Mouse (Mus musculus) thymus, postnatal 4 days (tissue): Measurements from ENCODE around the gene Slc25a47.
"Not testable (repeated sequence)": the region's sequence is repeated elsewhere in the genome, so short reads cannot be mapped to it uniquely, and the experiment has no call there.

Source experiments
- DNase-seq: peaks from one replicate; pipeline ENCODE4 v3.0.0; 2021

The Slc25a47 gene

DNA sequence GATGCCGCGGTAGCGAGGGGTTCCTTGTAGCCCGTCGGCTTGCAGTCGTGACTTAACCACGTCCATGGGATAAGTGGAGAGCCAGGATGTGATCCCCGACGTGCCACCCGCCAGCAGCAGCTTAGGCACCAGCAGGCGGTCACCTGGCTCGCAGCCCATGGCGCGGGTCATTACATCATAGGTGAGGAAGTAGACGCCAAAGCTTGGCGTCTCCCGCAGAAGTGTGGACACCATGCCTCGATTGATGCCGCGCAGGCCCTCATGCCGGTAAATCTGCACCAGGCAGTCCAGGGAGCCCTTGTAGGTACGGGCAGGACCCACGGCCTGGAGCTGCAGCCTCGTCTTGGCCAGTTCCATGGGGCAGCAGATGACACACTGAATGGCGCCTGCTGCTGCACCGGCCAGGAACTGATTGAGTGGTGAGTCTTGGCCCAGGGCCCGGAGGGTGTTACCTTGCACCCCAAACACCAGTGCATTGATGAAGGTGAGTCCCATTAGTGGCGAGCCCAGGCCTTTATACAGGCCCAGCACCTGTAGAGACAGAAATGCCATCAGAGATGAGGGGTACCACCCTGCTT, 8.8 kb upstream of the Slc25a47 start:
- no peak for DNase-seq

DNA sequence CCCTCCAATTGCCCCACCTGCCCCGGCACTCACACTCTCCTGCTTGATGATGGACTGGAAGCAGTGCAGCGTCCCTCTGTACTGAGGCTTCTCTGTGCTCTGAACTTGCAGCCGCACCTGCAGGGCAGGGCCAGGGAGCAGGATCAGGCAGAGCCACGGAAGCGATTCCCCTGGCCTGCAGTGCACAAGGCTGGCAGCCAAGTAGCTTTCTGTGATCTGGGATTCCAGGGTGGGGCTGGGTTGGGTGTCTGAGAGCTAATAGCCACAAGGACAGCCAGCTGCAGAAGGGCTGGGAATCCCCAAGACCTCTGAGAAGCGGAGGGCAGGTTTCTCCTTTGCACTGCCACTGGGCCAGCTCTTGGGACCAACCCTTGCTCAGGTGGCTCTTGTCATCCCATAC, 8.2 kb upstream of the Slc25a47 start:
- no peak for DNase-seq

DNA sequence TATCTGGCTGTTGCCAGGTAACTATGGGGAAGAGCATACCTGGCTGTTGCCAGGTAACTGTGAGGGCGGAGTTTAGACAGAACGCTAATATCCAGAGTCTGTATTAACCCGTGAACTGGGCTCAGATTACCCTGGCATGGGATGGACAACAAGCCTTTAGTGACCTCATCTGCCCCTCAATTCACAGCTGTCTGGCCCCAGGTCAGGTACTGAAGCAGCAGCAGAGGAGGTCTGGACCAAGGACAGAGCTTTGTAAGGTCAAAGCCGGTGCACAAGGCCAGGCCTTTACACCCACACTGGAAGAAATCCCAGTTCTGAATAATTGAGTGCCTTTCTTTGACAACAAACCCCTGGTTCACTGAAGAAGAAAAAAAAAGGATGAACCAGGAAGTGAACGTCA, 6.2 kb upstream of the Slc25a47 start:
- DNase-seq, result no peak

DNA sequence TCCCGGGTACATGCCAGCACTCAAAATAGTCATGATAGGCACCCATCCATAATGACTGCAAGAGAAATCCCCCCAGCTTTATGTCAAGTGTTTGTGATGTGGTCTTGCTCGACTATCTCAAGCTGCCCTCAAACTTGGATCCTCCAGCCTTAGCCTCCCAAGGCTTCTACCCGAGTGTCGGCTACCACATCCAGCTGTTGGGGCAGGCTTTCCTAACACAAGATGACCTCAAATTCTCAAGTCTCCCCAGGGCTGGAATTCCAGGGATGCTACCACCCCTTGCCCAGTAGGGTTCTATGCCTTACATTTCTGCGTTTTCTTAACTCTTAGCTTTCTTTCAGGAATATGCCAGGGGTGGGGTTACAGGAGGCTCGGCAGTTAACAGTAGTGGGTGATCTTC, 5.5 kb upstream of the Slc25a47 start:
- DNase-seq, result no peak

DNA sequence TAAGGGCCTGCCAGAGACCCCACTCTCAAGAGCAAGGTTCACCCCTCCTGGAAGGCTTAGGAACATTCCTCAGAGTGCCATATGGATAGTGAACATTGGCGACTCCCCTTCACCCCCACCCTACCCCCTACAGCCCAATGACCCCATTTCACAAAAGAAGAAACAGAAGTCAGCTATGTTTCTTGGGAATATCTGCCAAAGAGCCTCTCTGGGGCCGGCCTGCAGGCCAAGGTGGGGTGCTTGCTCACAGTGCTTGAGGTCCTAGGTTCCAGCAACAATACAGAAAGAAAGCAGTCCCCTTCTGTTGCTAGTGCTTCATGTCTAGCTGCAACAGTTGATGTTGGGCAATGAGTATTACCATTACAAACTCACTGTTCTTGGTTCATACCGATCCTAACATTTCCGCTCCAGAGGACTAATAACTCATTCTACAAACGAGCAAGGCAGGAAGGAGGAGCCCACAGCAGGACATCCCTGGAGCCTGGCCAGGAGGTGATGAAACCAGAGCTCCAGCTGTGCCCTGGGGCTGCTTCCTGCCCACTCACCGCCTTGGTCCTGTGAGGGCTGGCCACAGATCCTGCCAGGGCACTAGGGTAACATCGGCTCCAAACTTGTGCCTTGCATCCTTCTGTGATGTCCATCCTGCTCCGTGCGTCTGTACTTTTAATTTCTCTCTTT, 3.7 kb upstream of the Slc25a47 start:
- no peak for DNase-seq

DNA sequence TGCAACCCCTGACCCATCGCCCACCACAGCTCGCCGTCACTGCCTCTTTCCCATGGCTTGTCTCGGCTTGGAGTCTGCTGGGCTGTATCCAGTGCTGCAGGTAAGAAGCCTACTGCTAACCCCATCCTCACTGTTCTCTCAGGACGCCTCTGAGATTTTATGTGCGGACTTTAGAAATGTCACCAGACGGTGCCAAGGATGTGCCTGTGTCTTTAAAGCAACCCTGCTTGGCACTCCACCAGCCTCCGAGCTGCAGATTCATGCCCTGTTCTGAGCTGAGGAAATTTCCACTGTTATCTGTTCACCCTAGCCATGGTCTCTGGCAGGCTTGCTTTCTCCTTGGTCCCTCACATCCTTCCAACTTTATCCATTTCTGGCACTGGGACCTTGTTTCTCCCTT, 3.0 kb upstream of the Slc25a47 start:
- no peak for DNase-seq

DNA sequence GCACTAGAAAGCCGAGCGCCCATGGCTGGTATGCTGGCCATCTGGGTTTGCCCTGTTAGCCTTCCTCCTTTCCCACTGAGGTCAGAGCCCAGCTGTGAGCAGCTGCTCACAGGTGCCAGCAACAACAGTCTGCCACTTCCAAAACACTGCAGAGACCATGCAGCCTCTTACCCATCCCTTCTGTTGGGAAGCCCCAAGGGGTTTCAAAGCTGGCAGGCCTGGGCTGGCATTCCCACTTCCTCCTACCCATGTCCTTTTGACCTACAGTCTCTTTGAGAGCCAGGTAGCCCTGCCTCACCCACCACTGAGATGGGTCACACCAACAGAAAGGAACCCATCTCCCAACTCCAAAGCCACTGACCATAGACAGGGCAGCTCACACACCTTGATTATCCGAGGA, 2.4 kb upstream of the Slc25a47 start:
- DNase-seq, result no peak

DNA sequence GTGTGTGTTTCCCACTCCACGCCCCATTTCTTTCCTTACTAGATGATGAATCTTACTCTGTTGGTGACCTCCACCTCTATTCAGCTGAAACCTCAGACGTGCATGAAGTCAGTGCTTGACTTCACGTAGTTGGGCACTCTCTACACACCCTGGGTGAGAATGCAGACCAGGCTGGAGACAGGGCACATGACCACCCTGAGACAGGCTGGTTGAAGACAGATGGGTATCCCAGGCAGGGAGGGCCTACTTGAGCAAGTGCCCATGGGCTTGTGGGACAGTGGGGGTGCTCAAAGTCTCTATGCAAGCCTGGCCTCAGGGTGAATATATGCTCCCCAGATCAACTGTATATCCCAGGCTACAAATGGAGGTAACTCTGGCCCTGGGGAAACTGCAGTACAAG, 1.5 kb upstream of the Slc25a47 start:
- no peak for DNase-seq

DNA sequence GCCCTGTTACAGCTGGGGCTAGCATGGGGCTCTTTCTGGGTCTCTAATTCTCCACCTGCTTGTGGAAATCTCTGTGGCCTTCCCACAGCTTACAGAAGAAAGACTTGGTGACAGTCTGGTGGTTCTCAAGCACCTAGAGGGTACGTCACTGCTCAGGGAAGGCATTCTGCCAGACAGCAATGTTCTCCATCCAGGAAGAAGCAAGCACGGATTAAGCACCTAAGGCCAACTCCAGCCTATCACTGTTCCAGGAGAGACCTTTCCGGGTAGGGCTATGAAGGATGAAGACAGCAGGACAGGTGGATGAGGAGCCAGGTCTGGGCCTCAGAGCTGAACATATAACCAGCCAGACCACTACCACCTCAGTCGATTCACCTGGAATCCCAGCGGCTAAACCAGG, 1.1 kb upstream of the Slc25a47 start:
- DNase-seq, result no peak

DNA sequence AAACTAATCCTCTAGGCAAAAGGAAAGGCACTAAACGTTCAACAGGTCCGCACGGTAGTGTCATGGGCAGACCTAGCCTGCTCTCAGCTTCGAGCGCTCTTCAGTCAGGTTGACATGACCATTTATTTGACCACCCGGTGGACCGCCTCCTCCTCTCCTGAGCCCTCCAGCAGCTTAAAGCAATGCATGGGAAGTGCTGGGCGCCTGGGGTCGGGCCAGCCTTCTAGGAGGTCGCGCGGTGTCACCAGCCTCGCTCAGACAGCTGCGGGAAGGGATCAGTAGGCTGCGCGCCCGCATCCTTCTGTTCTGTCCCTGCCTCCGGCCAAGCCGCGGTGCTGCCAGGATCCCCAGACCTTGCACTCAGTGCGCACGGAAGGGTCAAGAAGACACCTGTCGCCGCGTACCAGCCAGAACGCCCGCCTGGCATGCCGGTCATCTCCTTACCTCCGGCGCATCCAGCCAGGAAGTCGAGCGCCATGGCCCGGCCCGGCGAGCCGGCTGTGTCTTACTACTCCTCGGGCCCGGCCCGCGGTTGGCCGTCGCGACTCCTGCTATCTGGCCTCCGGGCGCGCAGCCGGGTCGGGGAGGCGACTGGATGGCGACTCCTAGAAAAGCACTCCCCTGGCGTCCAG, 522 bp upstream of the Slc25a47 start:
- DNase-seq, result no peak

DNA sequence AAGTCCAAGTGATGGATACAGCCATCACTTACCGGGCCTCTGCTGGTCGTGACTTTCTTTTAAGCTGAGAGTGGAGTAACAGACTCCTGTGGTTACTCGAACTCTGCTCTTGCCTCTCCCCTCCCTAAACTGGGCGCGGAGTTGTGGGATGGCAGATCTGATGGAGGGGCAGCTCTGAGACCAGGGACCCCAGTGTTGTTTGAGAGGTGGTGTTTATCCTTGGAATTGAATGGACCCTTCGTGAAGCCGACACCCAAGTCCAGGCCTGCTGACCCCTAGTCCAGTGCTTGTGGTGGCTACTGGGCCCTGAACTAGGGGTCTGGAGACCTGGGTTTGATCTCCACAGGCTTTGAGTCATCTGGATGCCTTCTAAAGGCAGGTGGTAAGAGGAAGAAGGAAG, 876 bp downstream of the Slc25a47 start:
- DNase-seq, result peak; percentile 30

DNA sequence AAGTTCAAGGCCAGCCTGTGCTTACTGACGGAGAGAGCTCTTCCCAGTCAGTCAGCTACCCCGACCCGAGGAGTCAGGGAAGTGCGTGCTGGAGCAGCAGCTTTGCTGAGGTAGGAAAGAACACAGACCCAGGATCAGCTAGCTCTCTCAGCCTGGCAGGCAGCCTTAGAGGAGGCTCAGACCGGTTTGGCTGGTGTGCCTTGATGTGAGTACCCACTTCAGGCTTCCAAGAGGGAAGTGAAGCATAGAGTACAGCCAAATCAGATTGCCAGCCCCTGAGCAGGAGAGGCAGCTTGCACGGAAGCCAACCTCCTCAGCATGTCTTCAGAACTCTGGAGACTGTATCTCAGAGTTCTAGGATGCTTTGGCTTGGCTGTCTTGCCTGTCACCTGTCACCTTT, 5.3 kb downstream of the Slc25a47 start:
- no peak for DNase-seq

DNA sequence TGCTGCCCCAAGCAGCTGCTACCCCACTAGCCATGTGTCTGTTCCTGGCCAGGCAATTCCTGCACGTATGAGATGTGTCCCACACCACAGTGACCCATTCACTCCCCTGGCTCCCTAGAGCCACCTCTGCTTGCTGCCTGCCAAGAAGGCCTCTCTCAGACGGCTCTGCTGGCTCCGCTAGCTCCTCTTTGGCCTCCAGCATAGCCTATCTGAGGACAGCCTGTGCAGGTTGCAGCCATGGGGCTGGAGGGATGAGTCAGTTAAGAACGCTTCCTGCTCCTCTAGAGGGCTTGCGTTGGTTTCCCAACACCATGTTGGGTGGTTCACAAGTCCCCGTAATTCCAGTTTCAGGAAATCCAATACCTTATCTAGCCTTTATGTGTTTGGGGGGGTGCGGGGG, 6.8 kb downstream of the Slc25a47 start:
- no peak for DNase-seq

DNA sequence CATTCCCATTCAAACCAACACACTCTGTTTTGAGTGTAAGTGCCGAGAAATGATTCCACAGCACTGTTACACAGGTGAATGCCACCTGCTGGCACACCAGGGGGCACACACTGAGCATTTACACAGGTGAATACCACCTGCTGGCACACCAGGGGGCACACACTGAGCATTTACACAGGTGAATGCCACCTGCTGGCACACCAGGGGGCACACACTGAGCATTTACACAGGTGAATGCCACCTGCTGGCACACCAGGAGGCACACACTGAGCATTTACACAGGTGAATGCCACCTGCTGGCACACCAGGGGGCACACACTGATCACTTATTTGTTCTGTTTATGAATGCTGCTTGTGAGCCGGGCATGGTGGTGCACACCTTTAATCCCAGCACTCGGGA, 12.2 kb downstream of the Slc25a47 start:
- DNase-seq, result not testable (repeated sequence)

DNA sequence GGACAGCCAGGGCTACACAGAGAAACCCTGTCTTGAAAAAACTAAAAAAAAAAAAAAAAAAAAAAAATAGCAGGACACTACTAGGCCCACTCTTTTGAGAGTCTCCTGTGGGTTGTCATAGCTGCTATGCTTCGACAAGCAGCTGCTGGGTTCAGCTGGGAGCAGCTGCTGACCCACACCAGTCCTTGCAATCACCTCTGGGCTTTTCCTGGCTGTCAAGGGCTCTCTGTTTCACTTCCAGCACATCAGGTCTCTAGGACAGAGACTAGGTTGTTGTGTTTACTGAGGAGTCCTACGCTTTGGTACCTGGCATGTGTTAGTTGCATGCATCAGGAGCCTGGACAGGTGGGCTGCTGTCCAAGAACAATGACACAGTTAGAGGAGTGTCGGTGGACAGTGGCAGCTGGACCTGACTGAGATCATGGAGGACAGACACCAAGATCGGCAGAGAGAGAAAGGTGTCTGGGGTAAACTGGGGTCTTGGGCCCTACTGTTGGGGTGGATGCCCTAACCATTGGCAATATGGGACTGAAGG, 13.7 kb downstream of the Slc25a47 start:
- no peak for DNase-seq

DNA sequence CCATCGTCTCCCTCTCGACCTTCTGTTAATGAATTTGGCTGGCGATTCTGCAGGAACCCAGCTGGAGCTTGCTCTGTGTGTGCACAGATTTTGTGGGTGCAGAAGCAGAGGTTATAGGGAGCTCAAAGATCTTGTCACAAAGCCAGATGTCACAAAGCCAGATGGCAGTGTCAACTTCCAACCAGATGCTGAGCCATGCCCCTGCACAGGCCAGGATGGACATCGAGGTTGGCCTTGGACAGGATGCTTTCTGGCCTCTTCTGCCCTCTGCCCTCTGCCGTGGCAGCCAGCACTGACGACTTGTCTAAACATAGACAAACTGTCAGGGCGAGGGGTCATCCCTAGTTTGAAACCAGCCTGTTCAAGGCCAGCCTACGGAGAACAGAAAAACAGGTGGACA, 14.3 kb downstream of the Slc25a47 start:
- no peak for DNase-seq

DNA sequence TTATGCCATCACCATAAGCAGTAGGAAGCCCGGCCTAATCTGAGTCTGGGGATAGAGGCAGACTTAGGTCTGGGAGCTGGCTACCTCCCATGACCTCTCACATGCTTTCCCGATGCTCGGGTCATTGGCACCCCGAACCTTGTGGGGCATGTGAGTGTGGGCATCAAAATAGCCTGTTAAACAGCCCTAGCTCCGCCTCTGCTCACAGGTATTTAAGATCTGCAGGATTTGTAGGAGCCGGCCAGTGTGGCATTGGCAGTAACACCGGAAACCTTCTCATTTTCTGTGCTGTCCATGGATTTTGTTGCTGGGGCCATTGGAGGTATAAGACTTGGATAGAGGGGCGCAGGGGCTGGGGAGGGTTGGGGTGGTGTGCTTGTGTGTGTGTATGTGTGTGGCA, 15.0 kb downstream of the Slc25a47 start:
- no peak for DNase-seq

DNA sequence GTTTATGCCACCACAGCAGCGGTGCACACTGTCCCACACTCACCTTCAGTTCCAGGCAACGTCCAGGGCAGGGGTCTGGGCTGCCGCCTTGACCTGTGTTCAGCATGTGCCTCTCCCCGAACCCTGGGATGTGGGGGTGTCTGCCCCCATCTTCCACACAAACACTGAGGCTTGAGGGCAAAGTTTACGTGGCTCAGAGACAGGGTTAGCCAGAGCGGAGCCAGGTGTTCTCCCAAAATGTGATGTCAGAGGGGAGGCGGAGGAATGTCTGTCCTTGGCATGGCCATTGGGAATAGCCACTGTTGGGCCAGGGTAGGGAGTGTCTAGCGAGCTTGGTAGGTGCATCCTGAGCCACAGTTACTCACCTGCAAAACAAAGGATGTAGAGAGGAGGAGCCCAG, 17.0 kb downstream of the Slc25a47 start:
- DNase-seq, result no peak

DNA sequence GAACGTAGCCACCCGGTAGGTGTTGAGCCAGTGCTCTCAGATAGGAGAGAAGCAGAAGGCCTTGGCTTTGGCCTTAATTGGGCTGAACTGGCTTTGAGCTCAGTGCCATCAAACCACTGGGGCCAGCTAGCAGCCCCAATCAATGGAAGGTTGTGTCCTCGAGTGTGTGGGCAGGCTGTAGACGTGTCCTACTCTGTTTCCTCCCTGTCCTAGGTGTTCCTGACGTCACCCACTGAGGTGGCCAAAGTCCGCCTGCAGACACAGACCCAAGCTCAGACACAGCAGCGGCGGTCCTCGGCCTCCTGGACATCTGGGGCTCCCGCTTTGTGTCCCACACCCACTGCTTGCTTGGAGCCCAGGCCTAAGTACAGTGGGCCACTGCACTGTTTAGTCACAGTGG, 19.2 kb downstream of the Slc25a47 start:
- DNase-seq, result no peak

DNA sequence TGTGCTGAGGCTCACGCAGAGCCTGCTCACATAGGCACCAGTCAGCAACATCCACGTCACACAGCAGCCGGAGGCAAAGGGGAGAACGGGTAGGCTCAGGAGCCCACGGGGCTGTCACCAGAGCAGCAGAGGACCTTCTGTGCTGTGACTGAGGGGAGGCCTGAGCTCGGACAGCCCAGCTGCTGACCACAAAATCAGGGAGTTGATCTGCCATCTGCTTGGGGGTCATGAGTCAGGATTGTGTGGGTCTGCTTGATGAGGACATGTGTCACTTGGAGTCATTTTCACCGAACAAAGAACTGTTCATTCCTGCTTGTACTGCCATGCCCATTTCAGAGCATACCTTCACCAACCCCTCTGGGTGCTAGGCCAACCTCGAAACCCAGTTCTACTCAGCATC, 20.3 kb downstream of the Slc25a47 start:
- DNase-seq, result no peak

DNA sequence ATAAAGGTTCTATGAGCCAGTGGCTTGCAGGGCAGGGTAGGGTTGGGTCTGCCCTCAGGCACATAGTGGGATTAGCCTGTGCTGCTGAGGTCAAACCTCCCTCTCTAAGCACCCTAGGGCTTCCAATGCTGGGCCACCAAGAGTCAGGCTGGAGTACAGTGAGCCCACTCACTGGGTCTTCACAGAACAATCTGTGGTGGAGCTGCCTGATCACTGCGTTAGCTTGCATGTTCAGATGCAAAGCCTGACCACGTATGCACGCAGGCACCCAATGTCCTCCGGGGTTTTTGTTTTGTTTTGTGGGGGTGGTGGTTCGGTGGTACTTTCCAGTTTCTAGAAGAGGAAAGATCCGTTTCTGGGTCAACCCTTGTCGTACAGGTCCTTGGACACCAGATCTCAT, 21.3 kb downstream of the Slc25a47 start:
- DNase-seq, result no peak

DNA sequence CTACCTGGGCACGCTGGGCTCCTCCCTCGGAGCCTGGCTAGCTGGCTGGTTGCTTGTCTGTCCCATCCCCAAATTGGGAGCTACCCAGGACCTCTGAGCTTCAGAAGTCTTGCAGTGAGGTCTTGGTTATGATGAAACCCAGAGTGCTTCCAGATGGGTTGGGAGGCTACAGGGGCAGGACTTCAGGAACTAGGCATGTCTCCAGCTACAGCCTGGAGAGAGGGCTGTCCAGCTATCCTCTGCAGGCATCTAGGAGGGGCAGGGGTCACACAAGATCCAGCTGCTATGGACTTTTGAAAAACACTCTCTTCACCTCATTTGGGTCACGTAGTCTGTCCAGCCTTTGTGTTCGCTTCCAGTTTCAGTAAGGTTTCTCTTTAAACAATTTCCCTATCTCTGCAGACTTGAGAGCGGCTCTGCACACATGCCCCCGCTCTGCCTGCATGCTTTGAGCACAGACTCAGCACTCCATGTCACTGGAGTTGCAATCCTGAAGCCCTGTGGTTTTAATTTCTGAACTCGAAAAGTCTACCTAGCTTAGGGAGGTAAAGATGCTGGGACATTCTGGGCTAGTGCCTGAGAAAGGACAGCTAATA, 21.8 kb downstream of the Slc25a47 start:
- no peak for DNase-seq

DNA sequence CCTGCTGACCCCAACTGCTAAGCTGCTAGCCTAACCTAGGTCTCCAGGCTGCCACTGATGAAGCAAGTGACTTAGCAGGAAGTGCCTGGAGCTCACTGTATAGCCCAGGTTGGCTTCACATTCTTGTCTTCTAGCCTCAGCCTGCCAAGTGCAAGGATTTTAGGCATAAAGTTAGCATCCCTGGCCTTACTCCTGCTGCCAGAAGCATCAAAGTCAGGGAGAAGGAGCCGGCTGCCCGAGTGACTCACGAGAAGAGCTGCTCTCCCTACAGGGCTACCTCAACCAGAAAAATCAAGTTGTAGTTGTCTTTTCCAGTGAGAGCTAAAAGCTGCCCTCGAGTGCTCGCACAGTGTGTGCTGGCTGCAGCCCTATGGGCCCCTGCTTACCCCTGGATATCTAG, 22.6 kb downstream of the Slc25a47 start:
- no peak for DNase-seq

DNA sequence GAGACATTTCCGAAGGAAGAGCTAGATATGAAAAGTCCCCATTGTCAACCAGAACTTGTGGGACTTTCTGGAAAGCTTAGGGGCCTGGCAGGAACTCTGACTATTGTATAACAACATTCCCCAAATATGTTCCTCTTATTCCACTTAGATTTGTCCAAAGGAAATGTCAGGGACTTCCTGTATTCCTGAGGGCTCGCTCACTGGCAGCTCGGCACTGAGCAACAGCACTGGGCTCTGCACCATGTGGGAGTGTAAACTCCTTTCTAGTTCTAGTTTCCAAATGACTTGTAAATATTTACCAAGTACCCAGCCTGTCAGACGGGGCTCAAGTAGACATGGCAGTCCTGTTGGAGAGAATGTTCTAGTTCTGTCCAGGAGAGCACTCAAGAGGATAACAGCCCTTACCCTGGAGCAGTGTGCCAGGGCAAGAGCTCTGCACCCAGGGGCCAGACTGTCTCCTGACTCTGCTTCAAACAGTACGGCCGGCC, 29.2 kb downstream of the Slc25a47 start:
- DNase-seq, result no peak
